Mouse (Mus musculus) c-Kit-positive CD71-negative TER-119-negative erythroid progenitor cells, embryonic 14.5 days (primary cell): Measurements from ENCODE around the gene Brip1.

Experiments
- DNase-seq: peaks from one replicate; pipeline ENCODE4 v3.0.0-alpha.2; 2013; ENCODE audit warnings: low read depth

The Brip1 gene

GRCm38 (mm10) chr11:86022439-86022838 lies 178.6 kb downstream of the Brip1 start:
- no peak for DNase-seq

GRCm38 (mm10) chr11:86020033-86020432 lies 181.0 kb downstream of the Brip1 start:
- no peak for DNase-seq

GRCm38 (mm10) chr11:86016242-86016641 lies 184.8 kb downstream of the Brip1 start:
- DNase-seq, result no peak

- no peak for DNase-seq
Measured at GRCm38 (mm10) chr11:86013087-86013486, 187.9 kb downstream of the Brip1 start.

GRCm38 (mm10) chr11:86010458-86010857 lies 190.5 kb downstream of the Brip1 start:
- no peak for DNase-seq

GRCm38 (mm10) chr11:86008211-86008905 lies 192.6 kb downstream of the Brip1 start:
- DNase-seq, result no peak
